Mouse (Mus musculus) bone marrow, adult 2 months (tissue): Measurements from ENCODE around the gene Itsn1.

Experiments used
- CTCF ChIP-seq: fragments of 200-500 bp; IDR thresholded peaks from 2 replicates; pipeline ENCODE4 v1.5.1; 2011; ENCODE audit warnings: low read length, control low read depth; ENCODE audit not compliant: control insufficient read depth, insufficient read depth
- POLR2A ChIP-seq: fragments of 200-500 bp; IDR thresholded peaks from 2 replicates; pipeline ENCODE4 v1.6.1; 2011; ENCODE audit warnings: low read depth, mild to moderate bottlenecking, control low read depth, low read length, borderline replicate concordance; ENCODE audit not compliant: control insufficient read depth

GRCm38 (mm10) chr16:91859203-91859602 is 130.1 kb downstream of the Itsn1 start:
- TF ChIP-seq POLR2A (no peak), CTCF (no peak)
